Mouse (Mus musculus): ENCODE results near the gene Mfap2.

Mfap2 gene

DNA sequence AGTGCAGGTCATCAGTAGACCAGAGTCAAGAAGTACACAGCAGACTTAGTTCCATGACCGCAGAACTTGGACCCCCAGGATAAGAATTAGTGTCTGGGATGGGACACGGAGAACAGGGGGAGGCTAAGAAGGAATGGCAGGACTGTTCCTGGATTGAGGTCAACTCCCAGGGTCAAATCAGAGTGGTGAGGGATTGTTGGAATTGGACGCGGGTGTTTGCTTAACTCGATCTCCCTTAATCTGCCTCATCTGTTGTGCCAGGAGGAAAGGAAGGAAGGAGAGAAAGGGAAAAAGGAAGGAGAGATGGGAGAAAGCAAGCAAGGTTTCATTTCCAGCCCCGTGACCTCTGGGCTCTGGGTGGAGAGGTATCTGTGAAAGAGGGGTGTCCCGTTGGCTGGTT, at the start of gene Mfap2:
Gene Mfap2 (plus strand): TSS at position 301 of the 400 bp plus-strand sequence.
- DNase-seq (ENCODE audit: low read depth), result no peak

DNA sequence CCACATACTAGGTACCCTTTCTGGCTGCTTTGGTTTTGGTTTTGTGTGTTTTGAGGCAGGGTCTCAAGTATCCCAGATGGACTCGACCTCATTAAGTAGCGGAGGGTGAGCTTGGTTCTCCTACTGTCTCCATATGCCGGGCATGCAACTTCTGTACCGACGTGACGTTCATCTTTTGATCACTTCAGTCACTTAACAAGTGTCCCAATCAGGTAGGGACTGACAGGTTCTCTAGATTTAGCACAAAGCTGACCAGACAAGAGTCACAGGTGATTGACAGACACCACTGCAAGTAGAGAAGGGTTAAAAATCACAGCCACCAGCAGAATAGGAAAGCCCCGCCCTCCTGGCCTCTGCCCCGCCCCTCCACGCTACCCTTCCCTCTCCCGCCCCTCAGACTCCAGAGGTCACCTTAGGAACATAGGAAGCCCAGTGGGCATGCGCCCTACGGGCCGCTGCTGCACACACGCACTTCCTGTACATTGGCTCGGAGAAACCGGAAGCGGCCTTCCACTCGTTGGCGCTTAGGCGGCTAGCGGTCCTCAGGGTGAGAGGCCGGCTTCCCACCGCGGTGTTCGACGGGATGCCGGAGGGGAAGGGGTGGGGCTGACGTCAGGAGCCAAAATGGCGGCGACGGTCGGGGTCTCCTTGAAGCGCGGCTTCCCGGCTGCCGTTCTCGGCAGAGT, 49.3 kb upstream of the Mfap2 start, which contains the start of gene Sdhb:
Gene Sdhb (plus strand): TSS at position 423 of the 686 bp plus-strand sequence.
- peak; percentile 96 for DNase-seq (ENCODE audit: low read depth)

DNA sequence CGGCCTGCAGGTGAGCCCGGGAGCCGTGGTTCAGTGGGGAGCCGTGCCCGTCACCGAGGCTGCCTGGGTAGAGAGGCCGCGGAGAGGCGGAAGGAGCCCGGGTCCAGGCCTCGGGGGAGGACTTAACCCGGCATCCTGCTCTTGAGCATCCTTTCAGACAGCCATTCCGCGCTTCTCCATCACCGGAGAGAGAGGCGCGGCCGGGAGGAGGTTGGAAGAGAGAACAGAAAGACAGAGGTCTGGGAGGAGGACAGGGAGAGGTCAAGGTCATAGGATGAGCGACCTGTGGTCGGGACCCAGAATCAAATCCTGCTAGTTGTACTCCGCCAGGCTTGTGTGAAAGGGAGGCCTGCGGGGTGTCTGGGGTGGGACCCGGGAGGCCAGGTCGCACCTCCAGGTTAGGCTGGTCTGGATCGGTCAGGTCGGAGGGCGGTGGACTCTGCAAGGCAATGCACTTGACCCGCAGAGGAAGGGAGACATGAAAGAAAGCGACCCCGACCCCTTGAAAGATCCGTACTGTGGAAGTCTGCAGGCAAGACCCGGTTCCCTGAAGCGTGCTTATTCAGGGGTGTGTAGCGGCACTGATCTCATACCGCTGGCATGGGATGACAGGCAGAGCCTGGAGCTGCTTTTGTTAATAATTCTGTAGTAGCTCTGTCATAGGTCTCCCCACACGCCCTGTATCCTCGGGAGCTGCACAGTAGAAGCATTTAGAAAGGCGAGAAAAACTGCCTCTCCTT, 48.6 kb upstream of the Mfap2 start:
- no peak for DNase-seq (ENCODE audit: low read depth)

- DNase-seq (ENCODE audit: low read depth), result no peak
Observed at GRCm38 (mm10) chr4:140962207-140962909, 47.9 kb upstream of the Mfap2 start.

- no peak for DNase-seq (ENCODE audit: low read depth)
Observed at GRCm38 (mm10) chr4:140962950-140963349, 47.3 kb upstream of the Mfap2 start.

- DNase-seq (ENCODE audit: low read depth), result peak; percentile 24
Observed at GRCm38 (mm10) chr4:140963941-140964597, 46.1 kb upstream of the Mfap2 start.

GRCm38 (mm10) chr4:140964620-140965019, 45.6 kb upstream of the Mfap2 start:
- peak; percentile 87 for DNase-seq (ENCODE audit: low read depth)

- DNase-seq (ENCODE audit: low read depth), result no peak
Observed at GRCm38 (mm10) chr4:140967386-140968159, 42.6 kb upstream of the Mfap2 start.

DNA sequence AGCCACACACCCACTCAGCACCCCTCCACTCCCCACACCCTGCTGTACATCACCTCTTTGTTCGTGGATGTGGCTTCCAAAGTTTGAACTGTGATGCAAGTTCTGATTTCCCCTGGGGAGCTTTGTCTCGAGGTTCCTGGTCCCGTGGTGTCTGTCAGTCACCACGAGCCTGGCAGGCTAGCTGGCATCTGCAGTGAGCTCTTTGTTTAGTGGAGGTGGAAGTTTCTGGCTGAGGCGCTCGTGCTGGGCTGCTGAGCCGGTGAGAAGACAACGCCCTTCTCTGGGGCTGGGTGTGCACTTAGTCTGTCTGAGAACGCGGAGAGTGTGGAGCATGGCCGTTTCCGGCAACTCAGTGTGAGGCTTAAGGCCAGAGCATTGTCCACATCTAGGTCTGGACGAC, 38.5 kb upstream of the Mfap2 start:
- no peak for DNase-seq (ENCODE audit: low read depth)

- no peak for DNase-seq (ENCODE audit: low read depth)
Observed at GRCm38 (mm10) chr4:140974408-140974807, 35.8 kb upstream of the Mfap2 start.

DNA sequence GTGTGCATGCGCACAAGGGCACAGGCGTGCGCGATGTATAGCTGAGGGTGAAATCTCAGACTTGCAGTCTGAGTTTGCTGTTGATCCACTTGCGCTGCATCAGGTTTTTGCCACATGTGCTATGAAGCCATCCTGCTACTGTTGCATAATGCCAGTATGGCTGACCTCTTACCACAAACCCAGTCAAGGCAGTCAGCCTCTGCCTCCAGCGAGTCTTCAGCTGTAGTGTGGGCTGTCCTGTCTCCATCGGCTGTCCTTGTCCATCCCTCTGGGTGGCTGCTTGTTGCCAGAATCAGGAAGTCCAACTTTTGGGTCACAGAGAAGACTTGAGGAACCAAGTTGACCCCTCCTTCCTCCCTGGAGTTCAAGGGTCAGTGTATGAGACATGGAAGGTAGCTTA, 34.9 kb upstream of the Mfap2 start:
- no peak for DNase-seq (ENCODE audit: low read depth)

- DNase-seq (ENCODE audit: low read depth), result no peak
Observed at GRCm38 (mm10) chr4:140977278-140977677, 32.9 kb upstream of the Mfap2 start.

DNA sequence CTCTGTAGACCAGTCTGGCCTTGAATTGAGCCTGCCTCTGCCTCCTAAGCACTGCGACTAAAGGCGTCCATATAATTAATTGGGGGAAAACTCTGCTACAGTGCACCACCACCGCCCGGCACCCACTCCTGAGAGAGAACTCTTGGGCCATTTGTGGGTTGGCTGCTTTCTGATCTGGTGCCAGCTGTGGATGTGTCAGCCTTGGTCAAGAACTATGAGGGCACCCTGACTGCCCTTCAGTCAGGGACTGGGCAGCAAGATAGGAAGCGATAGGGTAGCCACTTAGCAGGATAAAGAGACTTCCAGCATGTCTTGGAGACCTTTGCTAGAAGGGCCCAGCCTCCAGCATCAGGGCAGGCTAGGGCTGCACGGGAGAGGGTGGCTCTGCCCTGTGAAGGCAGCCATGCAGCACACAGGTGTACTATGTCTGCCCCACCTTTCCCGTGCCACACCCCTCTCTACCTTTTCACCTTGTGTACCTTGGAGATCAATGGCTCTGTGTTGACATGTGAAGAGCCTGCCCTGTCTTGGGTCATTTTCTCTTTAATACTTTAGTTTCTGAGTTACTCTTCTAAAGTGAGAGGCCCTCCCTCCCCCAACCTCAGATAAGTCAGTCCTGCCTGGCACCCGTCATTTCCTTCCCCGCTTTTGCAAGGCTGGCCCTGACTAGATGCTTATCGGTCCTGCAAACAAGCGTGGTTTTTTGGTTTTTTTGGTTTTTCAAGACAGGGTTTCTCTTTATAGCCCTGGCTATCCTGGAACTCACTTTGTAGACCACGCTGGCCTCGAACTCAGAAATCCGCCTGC, 32.1 kb upstream of the Mfap2 start:
- DNase-seq (ENCODE audit: low read depth), result no peak

GRCm38 (mm10) chr4:140981605-140982004, 28.6 kb upstream of the Mfap2 start:
- peak; percentile 43 for DNase-seq (ENCODE audit: low read depth)

- DNase-seq (ENCODE audit: low read depth), result no peak
Observed at GRCm38 (mm10) chr4:140982808-140983207, 27.4 kb upstream of the Mfap2 start.

- peak; percentile 63 for DNase-seq (ENCODE audit: low read depth)
Observed at GRCm38 (mm10) chr4:140983442-140983841, 26.8 kb upstream of the Mfap2 start.

GRCm38 (mm10) chr4:140984544-140984943, 25.7 kb upstream of the Mfap2 start:
- DNase-seq (ENCODE audit: low read depth), result no peak

DNA sequence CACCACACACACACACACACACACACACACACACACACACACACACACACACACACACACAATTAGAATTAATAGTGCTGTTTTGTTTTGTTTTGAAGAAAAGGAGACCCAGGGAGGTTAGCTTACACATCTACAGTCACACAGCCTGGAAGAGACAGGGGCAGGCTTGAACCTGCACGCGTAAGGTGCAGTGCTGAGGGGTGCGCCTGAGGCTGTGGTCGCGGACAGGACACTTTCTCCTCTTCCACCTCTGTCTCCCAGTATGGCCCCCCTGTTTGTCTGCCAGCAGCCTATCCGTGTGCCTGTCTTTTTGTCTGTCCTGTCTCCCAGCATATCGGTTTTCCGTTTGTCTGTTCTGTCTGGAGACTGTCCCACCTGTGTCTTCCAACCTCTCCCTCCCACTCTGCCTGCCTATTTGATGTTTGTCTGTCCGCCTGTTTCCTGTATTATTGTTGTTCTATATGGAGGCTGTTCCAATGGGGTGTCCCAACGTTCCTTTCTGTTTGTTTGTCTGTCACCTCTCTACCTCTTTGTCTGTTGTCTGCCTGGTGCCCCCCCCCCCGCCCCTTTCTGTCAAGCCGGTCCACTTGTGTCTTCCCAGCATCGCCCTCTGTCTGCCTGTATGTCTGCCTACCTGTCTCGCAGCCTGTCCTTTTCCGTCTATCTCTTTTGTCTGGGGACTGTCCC, 24.1 kb upstream of the Mfap2 start:
- DNase-seq (ENCODE audit: low read depth), result no peak

DNA sequence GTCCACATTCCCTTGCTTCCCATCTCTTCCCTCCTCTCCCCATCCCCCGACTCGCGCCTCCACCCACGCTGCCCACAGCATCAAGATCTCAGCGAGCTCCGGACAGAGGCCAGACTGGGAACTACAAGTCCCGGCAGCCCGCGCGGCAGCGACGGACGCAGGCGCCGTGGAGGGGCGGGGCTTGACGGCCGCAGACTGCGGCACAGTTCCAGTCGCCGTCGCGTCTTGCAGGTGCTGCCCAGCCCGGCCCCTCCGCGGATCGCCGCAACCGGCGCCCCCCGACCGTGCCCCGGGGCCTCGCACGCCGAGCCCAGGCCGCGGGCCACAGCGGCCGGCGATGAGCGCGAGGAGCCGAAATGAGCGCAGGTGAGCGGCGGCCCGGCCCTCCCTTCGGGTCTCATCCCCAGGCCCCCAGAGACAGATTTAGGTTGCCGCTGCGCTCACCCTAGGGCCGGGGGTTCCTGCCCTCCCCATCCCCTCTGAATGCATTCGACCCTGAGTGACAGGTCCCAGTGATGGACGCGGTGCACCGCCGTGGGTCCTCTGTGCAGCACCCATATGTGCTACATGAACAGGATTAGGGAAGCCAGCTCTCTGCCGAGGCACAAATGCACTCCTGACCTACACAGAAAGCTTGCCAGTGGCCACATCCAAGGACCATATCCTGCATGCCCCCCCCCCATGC, 23.4 kb upstream of the Mfap2 start, which contains the start of gene Atp13a2:
Gene Atp13a2 (plus strand): TSS at position 163 of the 685 bp plus-strand sequence.
- DNase-seq (ENCODE audit: low read depth), result peak; percentile 85

All from naive thymus-derived CD4-positive, alpha-beta T cell, adult 2 months (primary cell).